Mouse (Mus musculus): ENCODE results near the gene Xylt1. TPM values are rescaled to one million over a fixed set of nuclear protein-coding genes. Genes with fewer than 3 reads are reported as not detected.

The Xylt1 gene
- polyA plus RNA-seq (2016; fragmentation: Nextera tagmentation; extraction: Ambion mirVana) = 2.0 and 2.8 TPM in 2 replicates

GRCm38 (mm10) chr7:117380418-117381187 is at the start of gene Xylt1:
Gene Xylt1 (plus strand): TSS chr7:117380979.
- WGBS = under 1% methylated on average over 61 of the region's 69 CpGs
- H3K27me3 ChIP-seq (replicated peaks) = peaks cover 8% of the 10 kb centered on the region; the same call in 1 of the 2 replicates

GRCm38 (mm10) chr7:117333936-117334335 is 46.8 kb upstream of the Xylt1 start:
- 80% methylated on average over 5 of the region's 5 CpGs for WGBS
- H3K27me3 ChIP-seq (replicated peaks) = no peaks in the 10 kb centered on the region
- no peaks in the 10 kb centered on the region for H3K36me3 ChIP-seq
- H3K9me3 ChIP-seq = no peaks in the 10 kb centered on the region
- H3K4me3 ChIP-seq = no peak overlapping the region
- no peak overlapping the region for H3K4me2 ChIP-seq (replicated peaks)
- no peak overlapping the region for H3K27ac ChIP-seq
- no peak overlapping the region for H3K9ac ChIP-seq
- no peaks in the 10 kb centered on the region for H3K4me1 ChIP-seq
- ATAC-seq (ENCODE audit: low FRiP score, low read depth) = no peak

More at GRCm38 (mm10) chr7:117380418-117381187, at the start of gene Xylt1:
- H3K4me3 ChIP-seq = peak within 1 kb of the TSS; percentile 78
- H3K4me2 ChIP-seq (replicated peaks) = peak within 1 kb of the TSS; percentile 79
- H3K4me1 ChIP-seq = peaks cover 13% of the 10 kb centered on the region
- peak; percentile 82 for ATAC-seq (ENCODE audit: low FRiP score, low read depth)
- peak within 1 kb of the TSS; percentile 90 for H3K9ac ChIP-seq
- no peaks in the 10 kb centered on the region for H3K36me3 ChIP-seq
- no peaks in the 10 kb centered on the region for H3K9me3 ChIP-seq
- peak within 1 kb of the TSS; percentile 46; the same call in 1 of the 2 replicates for H3K27ac ChIP-seq

GRCm38 (mm10) chr7:117356316-117356715 is 24.5 kb upstream of the Xylt1 start:
- no peak overlapping the region for H3K4me2 ChIP-seq (replicated peaks)
- ATAC-seq (ENCODE audit: low FRiP score, low read depth) = no peak
- H3K27ac ChIP-seq = no peak overlapping the region
- no peaks in the 10 kb centered on the region for H3K9me3 ChIP-seq
- no peak overlapping the region for H3K4me3 ChIP-seq
- no peak overlapping the region for H3K9ac ChIP-seq
- H3K36me3 ChIP-seq = no peaks in the 10 kb centered on the region
- no peaks in the 10 kb centered on the region for H3K27me3 ChIP-seq (replicated peaks)
- no peaks in the 10 kb centered on the region for H3K4me1 ChIP-seq
- 71% methylated on average over 2 of the region's 2 CpGs for WGBS

- Histone ChIP-seq H3K27me3 (replicated peaks) (no peaks in the 10 kb centered on the region), H3K4me2 (replicated peaks) (no peak overlapping the region), H3K4me1 (no peaks in the 10 kb centered on the region), H3K9me3 (no peaks in the 10 kb centered on the region), H3K9ac (no peak overlapping the region), H3K4me3 (no peak overlapping the region), H3K36me3 (no peaks in the 10 kb centered on the region), H3K27ac (no peak overlapping the region)
- ATAC-seq (ENCODE audit: low FRiP score, low read depth) = no peak
- WGBS = 87% methylated on average over 6 of the region's 6 CpGs
Observed at GRCm38 (mm10) chr7:117357425-117358194, 23.2 kb upstream of the Xylt1 start.

- Histone ChIP-seq H3K27me3 (replicated peaks) (no peaks in the 10 kb centered on the region), H3K4me3 (no peak overlapping the region), H3K36me3 (no peaks in the 10 kb centered on the region), H3K4me1 (no peaks in the 10 kb centered on the region), H3K27ac (no peak overlapping the region), H3K4me2 (replicated peaks) (no peak overlapping the region), H3K9ac (no peak overlapping the region), H3K9me3 (no peaks in the 10 kb centered on the region)
- ATAC-seq (ENCODE audit: low FRiP score, low read depth) = no peak
- 82% methylated on average over 2 of the region's 2 CpGs for WGBS
Observed at GRCm38 (mm10) chr7:117361281-117361680, 19.5 kb upstream of the Xylt1 start.

GRCm38 (mm10) chr7:117362493-117362892 is 18.3 kb upstream of the Xylt1 start:
- no peak overlapping the region for H3K27ac ChIP-seq
- H3K36me3 ChIP-seq = no peaks in the 10 kb centered on the region
- ATAC-seq (ENCODE audit: low FRiP score, low read depth) = no peak
- H3K4me3 ChIP-seq = no peak overlapping the region
- H3K4me1 ChIP-seq = no peaks in the 10 kb centered on the region
- H3K27me3 ChIP-seq (replicated peaks) = no peaks in the 10 kb centered on the region
- H3K9me3 ChIP-seq = no peaks in the 10 kb centered on the region
- 87% methylated on average over 4 of the region's 4 CpGs for WGBS
- no peak overlapping the region for H3K4me2 ChIP-seq (replicated peaks)
- H3K9ac ChIP-seq = no peak overlapping the region

- WGBS = 74% methylated on average over 6 of the region's 6 CpGs
- no peak for ATAC-seq (ENCODE audit: low FRiP score, low read depth)
- Histone ChIP-seq H3K9ac (no peak overlapping the region), H3K27ac (no peak overlapping the region), H3K27me3 (replicated peaks) (no peaks in the 10 kb centered on the region), H3K4me1 (no peaks in the 10 kb centered on the region), H3K4me2 (replicated peaks) (no peak overlapping the region), H3K4me3 (no peak overlapping the region), H3K9me3 (no peaks in the 10 kb centered on the region), H3K36me3 (no peaks in the 10 kb centered on the region)
Observed at GRCm38 (mm10) chr7:117368647-117369289, 12.0 kb upstream of the Xylt1 start.

GRCm38 (mm10) chr7:117369290-117369941 is 11.4 kb upstream of the Xylt1 start:
- H3K9ac ChIP-seq = no peak overlapping the region
- WGBS = 86% methylated on average over 5 of the region's 5 CpGs
- H3K4me3 ChIP-seq = no peak overlapping the region
- no peak overlapping the region for H3K4me2 ChIP-seq (replicated peaks)
- no peak overlapping the region for H3K27ac ChIP-seq
- ATAC-seq (ENCODE audit: low FRiP score, low read depth) = no peak
- no peaks in the 10 kb centered on the region for H3K4me1 ChIP-seq
- H3K36me3 ChIP-seq = no peaks in the 10 kb centered on the region
- no peaks in the 10 kb centered on the region for H3K9me3 ChIP-seq
- H3K27me3 ChIP-seq (replicated peaks) = no peaks in the 10 kb centered on the region

GRCm38 (mm10) chr7:117375886-117376309 is 4.9 kb upstream of the Xylt1 start:
- no peaks in the 10 kb centered on the region for H3K4me1 ChIP-seq
- 44% methylated on average over 9 of the region's 9 CpGs for WGBS
- ATAC-seq (ENCODE audit: low FRiP score, low read depth) = no peak

GRCm38 (mm10) chr7:117377138-117377537 is 3.6 kb upstream of the Xylt1 start:
- no peaks in the 10 kb centered on the region for H3K9me3 ChIP-seq
- ATAC-seq (ENCODE audit: low FRiP score, low read depth) = no peak
- no peak overlapping the region for H3K4me3 ChIP-seq
- H3K4me1 ChIP-seq = peaks cover 7% of the 10 kb centered on the region
- H3K4me2 ChIP-seq (replicated peaks) = no peak overlapping the region
- H3K27ac ChIP-seq = no peak overlapping the region
- H3K27me3 ChIP-seq (replicated peaks) = peaks cover 8% of the 10 kb centered on the region; the same call in 1 of the 2 replicates
- H3K9ac ChIP-seq = no peak overlapping the region
- 83% methylated on average over 3 of the region's 3 CpGs for WGBS
- no peaks in the 10 kb centered on the region for H3K36me3 ChIP-seq

More at GRCm38 (mm10) chr7:117375886-117376309, 4.9 kb upstream of the Xylt1 start:
- Histone ChIP-seq H3K4me2 (replicated peaks) (no peak overlapping the region), H3K4me3 (no peak overlapping the region), H3K9ac (no peak overlapping the region), H3K36me3 (no peaks in the 10 kb centered on the region), H3K9me3 (no peaks in the 10 kb centered on the region), H3K27me3 (replicated peaks) (peaks cover 8% of the 10 kb centered on the region; the same call in 1 of the 2 replicates), H3K27ac (no peak overlapping the region)

- ATAC-seq (ENCODE audit: low FRiP score, low read depth) = 0 out of 2 replicates have a peak, but pooled peaks have one; percentile 3
- Histone ChIP-seq H3K36me3 (no peaks in the 10 kb centered on the region), H3K27me3 (replicated peaks) (peaks cover 8% of the 10 kb centered on the region; the same call in 1 of the 2 replicates), H3K9me3 (no peaks in the 10 kb centered on the region), H3K4me1 (peaks cover 13% of the 10 kb centered on the region), H3K4me3 (peak overlapping the region; percentile 78), H3K9ac (no peak overlapping the region), H3K27ac (no peak overlapping the region), H3K4me2 (replicated peaks) (peak overlapping the region; percentile 79)
- WGBS = 8% methylated on average over 7 of the region's 7 CpGs
Observed at GRCm38 (mm10) chr7:117380036-117380417, 752 bp upstream of the Xylt1 start.

Data from neural tube, embryonic 12.5 days (tissue).